Mouse (Mus musculus): ENCODE measurements at regions not wholly inside any gene's neighbourhood (a gene's known extent, or its start where the extent isn't known, plus 50 kb on each side); places are given as distances from the start of the nearest gene placed in this dataset.

- WGBS (ENCODE audit: insufficient replicate concordance): 67% methylated on average over 1 of the region's 1 CpGs
- no peak for DNase-seq
These were observed 169.1 kb downstream of the Fbxo8 start for GRCm38 (mm10) chr8:56720001-56720400.

GRCm38 (mm10) chr8:56722473-56723236, 171.8 kb downstream of the Fbxo8 start:
- Histone ChIP-seq H3K9me3 (ENCODE audit: low read length) (no peaks in the 10 kb centered on the region), H3K27ac (ENCODE audit: low read depth) (no peak overlapping the region), H3K36me3 (replicated peaks; ENCODE audit: insufficient read depth, low read length) (no peaks in the 10 kb centered on the region), H3K9ac (replicated peaks) (no peak overlapping the region), H3K4me2 (ENCODE audit: low read depth, low read length) (no peak overlapping the region), H3K4me3 (ENCODE audit: low read depth, low read length) (no peak overlapping the region), H3K27me3 (ENCODE audit: insufficient read depth, low read length) (no peaks in the 10 kb centered on the region), H3K4me1 (ENCODE audit: insufficient read depth) (no peaks in the 10 kb centered on the region)
- DNase-seq: no peak
- TF ChIP-seq CTCF (IDR thresholded peaks at IDR 0.05; ENCODE audit: low read depth) (no peak), EP300 (IDR thresholded peaks at IDR 0.05; ENCODE audit: low read depth) (no peak)
- WGBS (ENCODE audit: insufficient replicate concordance): 41% methylated on average over 2 of the region's 2 CpGs
- ATAC-seq: no peak

More at GRCm38 (mm10) chr8:56720001-56720400, 169.1 kb downstream of the Fbxo8 start:
- no peak for ATAC-seq
- H3K4me2 ChIP-seq (ENCODE audit: low read depth, low read length): no peak overlapping the region
- TF ChIP-seq CTCF (IDR thresholded peaks at IDR 0.05; ENCODE audit: low read depth): no peak
- no peaks in the 10 kb centered on the region for H3K4me1 ChIP-seq (ENCODE audit: insufficient read depth)
- H3K4me3 ChIP-seq (ENCODE audit: low read depth, low read length): no peak overlapping the region
- no peaks in the 10 kb centered on the region for H3K36me3 ChIP-seq (replicated peaks; ENCODE audit: insufficient read depth, low read length)
- H3K9me3 ChIP-seq (ENCODE audit: low read length): no peaks in the 10 kb centered on the region
- no peaks in the 10 kb centered on the region for H3K27me3 ChIP-seq (ENCODE audit: insufficient read depth, low read length)
- H3K27ac ChIP-seq (ENCODE audit: low read depth): no peak overlapping the region
- no peak overlapping the region for H3K9ac ChIP-seq (replicated peaks)

- 49% methylated on average over 2 of the region's 2 CpGs for WGBS (ENCODE audit: insufficient replicate concordance)
- no peak overlapping the region for H3K4me3 ChIP-seq (ENCODE audit: low read depth, low read length)
- DNase-seq (no peak), ATAC-seq (no peak)
- H3K9ac ChIP-seq (replicated peaks): no peak overlapping the region
- no peaks in the 10 kb centered on the region for H3K9me3 ChIP-seq (ENCODE audit: low read length)
- no peaks in the 10 kb centered on the region for H3K27me3 ChIP-seq (ENCODE audit: insufficient read depth, low read length)
- TF ChIP-seq EP300 (IDR thresholded peaks at IDR 0.05; ENCODE audit: low read depth): no peak
- TF ChIP-seq CTCF (IDR thresholded peaks at IDR 0.05; ENCODE audit: low read depth): no peak
- no peak overlapping the region for H3K4me2 ChIP-seq (ENCODE audit: low read depth, low read length)
- no peaks in the 10 kb centered on the region for H3K36me3 ChIP-seq (replicated peaks; ENCODE audit: insufficient read depth, low read length)
- H3K4me1 ChIP-seq (ENCODE audit: insufficient read depth): no peaks in the 10 kb centered on the region
- H3K27ac ChIP-seq (ENCODE audit: low read depth): no peak overlapping the region
These were observed 173.7 kb downstream of the Fbxo8 start for GRCm38 (mm10) chr8:56724607-56725006.

GRCm38 (mm10) chr8:56733318-56733717, 182.4 kb downstream of the Fbxo8 start:
- Histone ChIP-seq H3K4me2 (ENCODE audit: low read depth, low read length) (no peak overlapping the region), H3K4me3 (ENCODE audit: low read depth, low read length) (no peak overlapping the region), H3K27ac (ENCODE audit: low read depth) (no peak overlapping the region), H3K9ac (replicated peaks) (no peak overlapping the region), H3K4me1 (ENCODE audit: insufficient read depth) (no peaks in the 10 kb centered on the region), H3K36me3 (replicated peaks; ENCODE audit: insufficient read depth, low read length) (no peaks in the 10 kb centered on the region), H3K27me3 (ENCODE audit: insufficient read depth, low read length) (no peaks in the 10 kb centered on the region), H3K9me3 (ENCODE audit: low read length) (no peaks in the 10 kb centered on the region)
- no peak for TF ChIP-seq CTCF (IDR thresholded peaks at IDR 0.05; ENCODE audit: low read depth)
- TF ChIP-seq EP300 (IDR thresholded peaks at IDR 0.05; ENCODE audit: low read depth): no peak
- no peak for DNase-seq
- 62% methylated on average over 6 of the region's 6 CpGs for WGBS (ENCODE audit: insufficient replicate concordance)
- no peak for ATAC-seq

GRCm38 (mm10) chr8:56735021-56735420, 184.1 kb downstream of the Fbxo8 start:
- H3K9ac ChIP-seq (replicated peaks): no peak overlapping the region
- no peaks in the 10 kb centered on the region for H3K4me1 ChIP-seq (ENCODE audit: insufficient read depth)
- H3K4me2 ChIP-seq (ENCODE audit: low read depth, low read length): no peak overlapping the region
- H3K9me3 ChIP-seq (ENCODE audit: low read length): no peaks in the 10 kb centered on the region
- 73% methylated on average over 2 of the region's 2 CpGs for WGBS (ENCODE audit: insufficient replicate concordance)
- DNase-seq (no peak), ATAC-seq (no peak)
- H3K27ac ChIP-seq (ENCODE audit: low read depth): no peak overlapping the region
- no peak for TF ChIP-seq CTCF (IDR thresholded peaks at IDR 0.05; ENCODE audit: low read depth)
- TF ChIP-seq EP300 (IDR thresholded peaks at IDR 0.05; ENCODE audit: low read depth): no peak
- no peaks in the 10 kb centered on the region for H3K36me3 ChIP-seq (replicated peaks; ENCODE audit: insufficient read depth, low read length)
- no peaks in the 10 kb centered on the region for H3K27me3 ChIP-seq (ENCODE audit: insufficient read depth, low read length)
- no peak overlapping the region for H3K4me3 ChIP-seq (ENCODE audit: low read depth, low read length)

GRCm38 (mm10) chr8:56767034-56767433, 216.1 kb downstream of the Fbxo8 start:
- H3K27me3 ChIP-seq (ENCODE audit: insufficient read depth, low read length): no peaks in the 10 kb centered on the region
- H3K9me3 ChIP-seq (ENCODE audit: low read length): no peaks in the 10 kb centered on the region
- H3K36me3 ChIP-seq (replicated peaks; ENCODE audit: insufficient read depth, low read length): no peaks in the 10 kb centered on the region
- no peaks in the 10 kb centered on the region for H3K4me1 ChIP-seq (ENCODE audit: insufficient read depth)
- WGBS (ENCODE audit: insufficient replicate concordance): 52% methylated on average over 5 of the region's 5 CpGs
- DNase-seq: no peak
- ATAC-seq: no peak
- no peak overlapping the region for H3K9ac ChIP-seq (replicated peaks)
- no peak overlapping the region for H3K27ac ChIP-seq (ENCODE audit: low read depth)
- H3K4me2 ChIP-seq (ENCODE audit: low read depth, low read length): no peak overlapping the region
- TF ChIP-seq EP300 (IDR thresholded peaks at IDR 0.05; ENCODE audit: low read depth) (no peak), CTCF (IDR thresholded peaks at IDR 0.05; ENCODE audit: low read depth) (no peak)
- no peak overlapping the region for H3K4me3 ChIP-seq (ENCODE audit: low read depth, low read length)
